In genomic region chr2:45107555-45107954, GRCm38 (mm10) we compare ENCODE assay signal across 8 mouse cellular contexts. TPM values are rescaled to one million over a fixed set of nuclear protein-coding genes. Genes with fewer than 3 reads are reported as not detected.
DNase-seq lines count a peak whose midpoint lies in the region; ATAC-seq lines count a peak whose summit lies in the region.

No protein-coding gene starts in this region.

- no peaks in the 10 kb centered on the region for H3K36me3 ChIP-seq in heart, embryonic 12.5 days
- peaks cover 6% of the 10 kb centered on the region; the same call in 1 of the 2 replicates for H3K36me3 ChIP-seq in hindbrain, embryonic 10.5 days
- H3K36me3 ChIP-seq in midbrain, embryonic 12.5 days = no peaks in the 10 kb centered on the region

- no peak for ATAC-seq in heart, embryonic 12.5 days (ENCODE audit: insufficient number of reproducible peaks, low FRiP score)
- no peak for ATAC-seq in midbrain, embryonic 12.5 days (ENCODE audit: low FRiP score, low read depth)
- ATAC-seq in inflammation-experienced regulatory T-cells, adult 6 months = no peak

- no peak for DNase-seq in heart, postnatal 4 days
- no peak for DNase-seq in hindbrain, embryonic 10.5 days (ENCODE audit: low spot score)
- DNase-seq in layer of hippocampus, postnatal 25 days (ENCODE audit: extremely low spot score in 1 of 2, low spot score in 1 of 2) = no peak
- no peak for DNase-seq in layer of hippocampus, postnatal 36 days

- H3K4me3 ChIP-seq in heart, embryonic 12.5 days = peak overlapping the region; percentile 73; the same call in 1 of the 2 replicates
- H3K4me3 ChIP-seq in brown adipose tissue, adult 24 weeks (ENCODE audit: insufficient read depth, low read depth, low read length) = peak overlapping the region; percentile 44
- peak overlapping the region; percentile 94 for H3K4me3 ChIP-seq in hindbrain, embryonic 10.5 days
- H3K4me3 ChIP-seq in midbrain, embryonic 12.5 days = peak overlapping the region; percentile 99

- 37% methylated on average over 2 of the region's 2 CpGs for WGBS in heart, embryonic 12.5 days
- 17% methylated on average over 2 of the region's 2 CpGs for WGBS in hindbrain, embryonic 10.5 days
- 23% methylated on average over 2 of the region's 2 CpGs for WGBS in midbrain, embryonic 12.5 days

- H3K4me1 ChIP-seq in heart, embryonic 12.5 days (replicated peaks) = peaks cover 54% of the 10 kb centered on the region
- no peaks in the 10 kb centered on the region; the same call in 1 of the 2 replicates for H3K4me1 ChIP-seq in brown adipose tissue, adult 24 weeks (ENCODE audit: control insufficient read depth, insufficient read depth, insufficient read length, low read length)
- H3K4me1 ChIP-seq in hindbrain, embryonic 10.5 days (replicated peaks) = peaks cover 62% of the 10 kb centered on the region
- H3K4me1 ChIP-seq in midbrain, embryonic 12.5 days = peaks cover 54% of the 10 kb centered on the region

- no peaks in the 10 kb centered on the region for H3K27me3 ChIP-seq in heart, embryonic 12.5 days (replicated peaks)
- no peaks in the 10 kb centered on the region for H3K27me3 ChIP-seq in hindbrain, embryonic 10.5 days (ENCODE audit: insufficient read depth, poor library complexity, severe bottlenecking)
- H3K27me3 ChIP-seq in midbrain, embryonic 12.5 days = no peaks in the 10 kb centered on the region

- H3K9me3 ChIP-seq in heart, embryonic 12.5 days (replicated peaks) = no peaks in the 10 kb centered on the region
- no peaks in the 10 kb centered on the region for H3K9me3 ChIP-seq in hindbrain, embryonic 10.5 days
- no peaks in the 10 kb centered on the region for H3K9me3 ChIP-seq in midbrain, embryonic 12.5 days

- H3K27ac ChIP-seq in heart, embryonic 12.5 days (ENCODE audit: poor library complexity, severe bottlenecking) = peak overlapping the region; percentile 96; the same call in 1 of the 2 replicates
- peak overlapping the region; percentile 97 for H3K27ac ChIP-seq in brown adipose tissue, adult 24 weeks (replicated peaks; ENCODE audit: low read depth, low read length)
- peak overlapping the region; percentile 100 for H3K27ac ChIP-seq in hindbrain, embryonic 10.5 days
- peak overlapping the region; percentile 99 for H3K27ac ChIP-seq in midbrain, embryonic 12.5 days (replicated peaks)

- peak overlapping the region; percentile 93; the same call in 1 of the 2 replicates for H3K9ac ChIP-seq in heart, embryonic 12.5 days
- H3K9ac ChIP-seq in midbrain, embryonic 12.5 days (replicated peaks) = peak overlapping the region; percentile 100

- peak overlapping the region; percentile 77 for H3K4me2 ChIP-seq in heart, embryonic 12.5 days
- peak overlapping the region; percentile 73 for H3K4me2 ChIP-seq in midbrain, embryonic 12.5 days (replicated peaks)

RNA-seq across cellular contexts. Expression of gene Zeb2, which starts 9.6 kb away (rescaled TPM):
- 28.0 and 29.6 TPM in 2 replicates for polyA plus RNA-seq in heart, embryonic 12.5 days (2016; fragmentation: Nextera tagmentation; extraction: Ambion mirVana)
- total RNA-seq in heart, postnatal 4 days (2021) = 10 to 100 TPM; 59.7 to 66.5 TPM
- polyA plus RNA-seq in brown adipose tissue, adult 24 weeks (2012; ENCODE audit: insufficient read depth, insufficient read length, missing spikeins) = 51.2 and 53.0 TPM in 2 replicates
- polyA plus RNA-seq in hindbrain, embryonic 10.5 days (2016; fragmentation: Nextera tagmentation; extraction: Ambion mirVana) = 49.3 and 54.1 TPM in 2 replicates
- 66.6 and 68.7 TPM in 2 replicates for polyA plus RNA-seq in midbrain, embryonic 12.5 days (2016; fragmentation: Nextera tagmentation; extraction: Ambion mirVana)
- polyA plus RNA-seq in inflammation-experienced regulatory T-cells, adult 6 months (2017; shearing (Covaris generic)) = 1 to 10 TPM in 1 of 3 experiments, under 1 TPM in 2; 0.66 to 6.7 (median 0.91) TPM
- total RNA-seq in layer of hippocampus, postnatal 25 days (2021) = 100 to 1,000 TPM; 365 to 458 TPM
- total RNA-seq in layer of hippocampus, postnatal 36 days (2021) = 100 to 1,000 TPM; 402 to 403 TPM

Comparison
In these comparisons a context has a peak if more than half of its experiments do, and no peak if none do; other contexts are left out.
1. H3K4me3 ChIP-seq: peak in every context shown above with its lines; median percentile 99 in midbrain, embryonic 12.5 days; 94 in hindbrain, embryonic 10.5 days; 73 in heart, embryonic 12.5 days; 44 in brown adipose tissue, adult 24 weeks.